Mouse (Mus musculus): ENCODE measurements around the gene Krt2. TPM values are rescaled to one million over a fixed set of nuclear protein-coding genes. Genes with fewer than 3 reads are reported as not detected.

The Krt2 gene
- polyA plus RNA-seq, 1 experiment from 2014 or later: not detected

Other genes with a start within 250 kb of the Krt2 start
- 0.08 and 0.18 TPM in 2 replicates for gene Krt75, start 244.3 kb downstream of the Krt2 start, polyA plus RNA-seq (2016; fragmentation: Nextera tagmentation; extraction: Ambion mirVana)
- gene Gm5414, start 190.0 kb downstream of the Krt2 start, polyA plus RNA-seq (2016; fragmentation: Nextera tagmentation; extraction: Ambion mirVana): not detected in 2 replicates
- not detected in 2 replicates for gene Gm5478, start 170.8 kb downstream of the Krt2 start, polyA plus RNA-seq (2016; fragmentation: Nextera tagmentation; extraction: Ambion mirVana)
- not detected in 2 replicates for gene Krt6b, start 137.9 kb downstream of the Krt2 start, polyA plus RNA-seq (2016; fragmentation: Nextera tagmentation; extraction: Ambion mirVana)
- gene Krt6a, start 123.9 kb downstream of the Krt2 start, polyA plus RNA-seq (2016; fragmentation: Nextera tagmentation; extraction: Ambion mirVana): not detected in 2 replicates
- 14.1 and 16.6 TPM in 2 replicates for gene Krt5, start 105.3 kb downstream of the Krt2 start, polyA plus RNA-seq (2016; fragmentation: Nextera tagmentation; extraction: Ambion mirVana)
- not detected in 2 replicates for gene Krt71, start 75.1 kb downstream of the Krt2 start, polyA plus RNA-seq (2016; fragmentation: Nextera tagmentation; extraction: Ambion mirVana)
- gene Krt72, start 31.7 kb downstream of the Krt2 start, polyA plus RNA-seq (2016; fragmentation: Nextera tagmentation; extraction: Ambion mirVana): not detected in 2 replicates
- gene Krt73, start 15.8 kb downstream of the Krt2 start, polyA plus RNA-seq (2016; fragmentation: Nextera tagmentation; extraction: Ambion mirVana): 0.57 and 0.65 TPM in 2 replicates
- 4.2 and 4.4 TPM in 2 replicates for gene Krt1, start 32.6 kb upstream of the Krt2 start, polyA plus RNA-seq (2016; fragmentation: Nextera tagmentation; extraction: Ambion mirVana)
- not detected in 2 replicates for gene Krt77, start 51.5 kb upstream of the Krt2 start, polyA plus RNA-seq (2016; fragmentation: Nextera tagmentation; extraction: Ambion mirVana)
- not detected in 2 replicates for gene Krt76, start 74.8 kb upstream of the Krt2 start, polyA plus RNA-seq (2016; fragmentation: Nextera tagmentation; extraction: Ambion mirVana)
- 0.21 TPM in 1 of 2 replicates, not detected in the other for gene Krt4, start 106.6 kb upstream of the Krt2 start, polyA plus RNA-seq (2016; fragmentation: Nextera tagmentation; extraction: Ambion mirVana)
- not detected in 2 replicates for gene Krt79, start 122.2 kb upstream of the Krt2 start, polyA plus RNA-seq (2016; fragmentation: Nextera tagmentation; extraction: Ambion mirVana)
- not detected in 2 replicates for gene Krt78, start 136.1 kb upstream of the Krt2 start, polyA plus RNA-seq (2016; fragmentation: Nextera tagmentation; extraction: Ambion mirVana)
- gene Krt8, start 186.3 kb upstream of the Krt2 start, polyA plus RNA-seq (2016; fragmentation: Nextera tagmentation; extraction: Ambion mirVana): 18.2 and 28.2 TPM in 2 replicates
- 19.8 and 30.0 TPM in 2 replicates for gene Krt18, start 210.0 kb upstream of the Krt2 start, polyA plus RNA-seq (2016; fragmentation: Nextera tagmentation; extraction: Ambion mirVana)